33 mouse cellular contexts compared by ENCODE assay signal in the genomic region with DNA sequence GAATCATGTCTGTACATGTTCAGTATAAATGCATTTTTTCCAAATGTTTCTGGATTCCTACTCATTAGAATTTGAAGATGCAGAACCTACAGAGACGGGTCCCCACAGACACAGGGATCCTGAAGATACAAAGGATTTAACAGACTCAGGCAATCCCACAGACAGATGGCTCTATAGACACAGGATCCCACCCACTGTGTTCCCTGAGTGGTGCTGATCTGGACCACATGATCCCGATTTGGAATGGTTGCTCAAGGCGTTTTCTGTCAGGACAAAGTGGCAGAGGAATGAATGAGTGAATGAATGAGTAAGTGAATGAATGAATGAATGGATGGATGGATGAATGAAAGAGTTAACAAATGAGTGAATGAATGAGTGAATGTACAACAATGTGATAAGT. TPM values are rescaled to one million over a fixed set of nuclear protein-coding genes. Genes with fewer than 3 reads are reported as not detected.
A peak's percentile ranks its signal among the peaks of the same experiment; 100 is the strongest.
DNase-seq lines count a peak whose midpoint lies in the region; TF ChIP-seq lines count a peak whose summit lies in the region.
"Had no signal": no experiment of that assay in that cellular context is flagged by ENCODE, and none has a peak within 500 bp of the region (broad histone marks: within the 10 kb centered on the region; RNA-seq: fewer than 3 reads in every experiment).

No protein-coding gene starts in this region.

- no peak overlapping the region for H3K4me3 ChIP-seq in gastrocnemius, adult 2 months
- H3K4me3 ChIP-seq: forebrain, embryonic 10.5 days; forebrain, embryonic 15.5 days; heart, adult 2 months; heart, embryonic 12.5 days; hindbrain, embryonic 13.5 days; kidney, embryonic 15.5 days; limb, embryonic 13.5 days; lung, embryonic 15.5 days; midbrain, embryonic 10.5 days; myocyte; neural tube, embryonic 12.5 days had no signal

- TF ChIP-seq CTCF in brain, embryonic 14.5 days (IDR thresholded peaks at IDR 0.05; ENCODE audit: borderline replicate concordance, extremely low read depth, insufficient read depth, insufficient read length) = no peak
- no peak for TF ChIP-seq CTCF in gastrocnemius, adult 2 months (IDR thresholded peaks at IDR 0.05)

- H3K27ac ChIP-seq in gastrocnemius, adult 2 months = no peak overlapping the region
- H3K27ac ChIP-seq: forebrain, embryonic 10.5 days; forebrain, embryonic 15.5 days; heart, adult 2 months; hindbrain, embryonic 13.5 days; kidney, embryonic 15.5 days; limb, embryonic 13.5 days; lung, embryonic 15.5 days; midbrain, embryonic 10.5 days; neural tube, embryonic 12.5 days had no signal

- TF ChIP-seq POLR2A in brain, embryonic 14.5 days (IDR thresholded peaks at IDR 0.05; ENCODE audit: borderline replicate concordance, extremely low read depth, insufficient read depth, insufficient read length, poor library complexity, severe bottlenecking) = no peak

- intact Hi-C loops in left cerebral cortex, postnatal 14 days (cut with DNase I) = no loop called here
- intact Hi-C loops in left cerebral cortex, postnatal 10 days (cut with DNase I) = no loop called here
- intact Hi-C loops in gastrocnemius, adult 2 months (cut with DNase I) = no loop called here

- DNase-seq in frontal cortex, postnatal 36 days (ENCODE audit: low spot score in 2 of 2) = peak; percentile 26 to 29
- DNase-seq in frontal cortex, postnatal 14 days (ENCODE audit: low spot score in 2 of 2) = no peak
- peak; percentile 30 to 57 for DNase-seq in left cerebral cortex, postnatal 14 days (ENCODE audit: low spot score in 2 of 2)
- no peak for DNase-seq in left cerebral cortex, postnatal 10 days (ENCODE audit: extremely low spot score in 1 of 2, low spot score in 2 of 2)
- DNase-seq in ZHBTc4 (ENCODE audit: low read depth, low spot score) = peak; percentile 53
- peak; percentile 13 for DNase-seq in brain, embryonic 14.5 days (ENCODE audit: low read depth)
- DNase-seq in gastrocnemius, adult 2 months = no peak
- DNase-seq: adrenal gland, adult 8-10 months; B cell, adult 2 months; cerebellum, adult 11-12 months; heart, adult 2 months; heart, postnatal 4 days; kidney, adult 18-20 months; kidney, postnatal 36 days; thymus, postnatal 4 days had no signal

RNA-seq across cellular contexts. Expression of a gene that starts 43.4 kb away (rescaled TPM):
- total RNA-seq in left cerebral cortex, postnatal 14 days (2021) = under 1 TPM; 0.26 to 0.32 TPM
- total RNA-seq in left cerebral cortex, postnatal 10 days (2021) = under 1 TPM; 0.43 to 0.65 TPM
- polyA plus RNA-seq in brain, embryonic 14.5 days (2012; rRNA removed) = not detected in 2 replicates
- not detected for total RNA-seq in gastrocnemius, adult 2 months (2021)
- total RNA-seq: adrenal gland, adult 8-10 months; gastrocnemius, adult 8-10 months; gastrocnemius, postnatal 4 days; heart, adult 2 months; heart, postnatal 4 days; megakaryocyte progenitor cell, adult 5-6 weeks had no signal
- polyA plus RNA-seq: embryonic facial prominence, embryonic 11.5 days; forebrain, embryonic 10.5 days; forebrain, embryonic 15.5 days; heart, adult 2 months; heart, postnatal 0 days; hindbrain, embryonic 13.5 days; inflammation-experienced regulatory T-cells, adult 6 months; limb, embryonic 13.5 days; lung, embryonic 15.5 days; midbrain, embryonic 10.5 days; midbrain, embryonic 16.5 days; myocyte; neural tube, embryonic 12.5 days; thymus, postnatal 0 days had no signal

RNA-seq across cellular contexts. Expression of a gene that starts 54.2 kb away (rescaled TPM):
- total RNA-seq in left cerebral cortex, postnatal 14 days (2021) = under 1 TPM; 0.48 to 0.95 TPM
- total RNA-seq in left cerebral cortex, postnatal 10 days (2021) = 1 to 10 TPM; 1.0 to 1.6 TPM
- 3.0 and 3.6 TPM in 2 replicates for polyA plus RNA-seq in brain, embryonic 14.5 days (2012; rRNA removed)
- not detected for total RNA-seq in gastrocnemius, adult 2 months (2021)
- total RNA-seq: gastrocnemius, adult 8-10 months; heart, adult 2 months; heart, postnatal 4 days; megakaryocyte progenitor cell, adult 5-6 weeks had no signal
- polyA plus RNA-seq: heart, postnatal 0 days; myocyte had no signal

RNA-seq across cellular contexts. Expression of a gene that starts 56.3 kb away (rescaled TPM):
- total RNA-seq in left cerebral cortex, postnatal 14 days (2021) = 10 to 100 TPM; 28.1 to 28.7 TPM
- total RNA-seq in left cerebral cortex, postnatal 10 days (2021) = 10 to 100 TPM; 24.4 to 25.1 TPM
- polyA plus RNA-seq in brain, embryonic 14.5 days (2012; rRNA removed) = 42.5 and 64.5 TPM in 2 replicates
- total RNA-seq in gastrocnemius, adult 2 months (2021) = 10 to 100 TPM; 10.6 to 10.8 TPM

RNA-seq across cellular contexts. Expression of a gene that starts 59.8 kb away (rescaled TPM):
- 1 to 10 TPM; 4.5 to 4.9 TPM for total RNA-seq in left cerebral cortex, postnatal 14 days (2021)
- total RNA-seq in left cerebral cortex, postnatal 10 days (2021) = 1 to 10 TPM; 2.4 to 2.8 TPM
- polyA plus RNA-seq in brain, embryonic 14.5 days (2012; rRNA removed) = 7.0 and 8.4 TPM in 2 replicates
- 1 to 10 TPM; 2.0 to 2.3 TPM for total RNA-seq in gastrocnemius, adult 2 months (2021)

Comparison
In these comparisons a context has a peak if more than half of its experiments do, and no peak if none do; other contexts are left out.
1. DNase-seq: peak in frontal cortex, postnatal 36 days (2 of 2), left cerebral cortex, postnatal 14 days (2 of 2), ZHBTc4 (single experiment) and brain, embryonic 14.5 days (single experiment); none in frontal cortex, postnatal 14 days (0 of 2), left cerebral cortex, postnatal 10 days (0 of 2) and gastrocnemius, adult 2 months (single experiment).